Mouse (Mus musculus) hindbrain, embryonic 16.5 days (tissue): ENCODE results near the gene Ptger4. TPM values are rescaled to one million over a fixed set of nuclear protein-coding genes. Genes with fewer than 3 reads are reported as not detected.
A peak's percentile ranks its signal among the peaks of the same experiment; 100 is the strongest.

Source experiments
- ATAC-seq: fragments of 200-750 bp; cut with Nextera tagmentation; 2 replicates; pipeline ENCODE4 v1.8.0; 2017; ENCODE audit warnings: moderate TSS enrichment, moderate library complexity
- H3K27ac ChIP-seq: fragments of 300-500 bp; sonication (generic); 2 replicates; pipeline ENCODE4 v1.5.1; 2014; ENCODE audit warnings: low read depth, mild to moderate bottlenecking, control low read depth, low read length, moderate library complexity
- H3K27me3 ChIP-seq: fragments of 300-500 bp; sonication (generic); replicated peaks from 2 replicates; pipeline ENCODE4 v1.6.1; 2014; ENCODE audit warnings: low read length; ENCODE audit not compliant: control insufficient read depth, insufficient read depth
- H3K36me3 ChIP-seq: fragments of 300-500 bp; sonication (generic); 2 replicates; pipeline ENCODE4 v1.6.1; 2014; ENCODE audit warnings: mild to moderate bottlenecking, low read length, moderate library complexity, mixed read lengths; ENCODE audit not compliant: control insufficient read depth, insufficient read depth
- H3K4me1 ChIP-seq: fragments of 300-500 bp; sonication (generic); 2 replicates; pipeline ENCODE4 v1.6.1; 2014; ENCODE audit warnings: low read depth, low read length; ENCODE audit not compliant: control insufficient read depth, insufficient read depth
- H3K4me2 ChIP-seq: fragments of 300-500 bp; sonication (generic); 2 replicates; pipeline ENCODE4 v1.6.1; 2014; ENCODE audit warnings: mild to moderate bottlenecking, low read length, control low read depth, moderate library complexity
- H3K4me3 ChIP-seq: fragments of 300-500 bp; sonication (generic); 2 replicates; pipeline ENCODE4 v1.5.1; 2014; ENCODE audit warnings: mild to moderate bottlenecking, low read length, control low read depth, moderate library complexity
- H3K9ac ChIP-seq: fragments of 300-500 bp; sonication (generic); 2 replicates; pipeline ENCODE4 v1.6.1; 2014; ENCODE audit warnings: low read depth, mild to moderate bottlenecking, control low read depth, low read length, moderate library complexity
- H3K9me3 ChIP-seq: fragments of 300-500 bp; sonication (generic); 2 replicates; pipeline ENCODE4 v1.6.1; 2014; ENCODE audit warnings: mild to moderate bottlenecking, low read length, moderate library complexity; ENCODE audit not compliant: control insufficient read depth
- WGBS: fragments of 180-500 bp; shearing (Covaris S2); extraction: QIAGEN DNeasy Blood & Tissue Kit; methylation state at CpG from one replicate; pipeline ENCODE4 v1.1.7; 2014; 5-methylcytosine and 5-hydroxymethylcytosine counted together
- polyA plus RNA-seq: library from polyadenylated mRNA; unstranded; fragments of >200 nt; fragmentation: Nextera tagmentation; extraction: Ambion mirVana; gene quantifications from 2 replicates; pipeline ENCODE4 v1.2.1, GENCODE M21; 2015

Gene Ptger4
- polyA plus RNA-seq, 1 experiment from 2014 or later, result 3.9 TPM

DNA sequence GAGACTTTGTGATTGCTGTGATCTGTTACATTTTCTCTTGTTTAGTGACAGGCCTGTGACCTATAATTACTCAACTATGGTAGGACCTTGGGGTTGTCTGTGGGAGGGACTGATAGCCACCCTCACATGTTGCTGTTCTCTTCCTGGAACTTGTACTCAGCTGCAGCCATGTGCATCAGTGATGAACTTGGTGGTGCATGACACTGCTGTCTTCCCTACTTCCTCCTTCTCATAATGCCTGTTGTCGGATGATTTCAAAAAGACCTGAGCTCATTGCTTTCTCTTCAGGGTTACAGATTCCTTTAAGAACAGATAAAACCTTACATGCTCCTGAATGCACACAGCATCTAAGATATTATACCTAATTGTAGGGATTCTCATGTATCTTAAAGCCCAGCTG lies 56.0 kb downstream of the Ptger4 start:
- Histone ChIP-seq H3K4me1 (peaks cover 19% of the 10 kb centered on the region), H3K27ac (no peak overlapping the region), H3K4me3 (no peak overlapping the region), H3K9me3 (no peaks in the 10 kb centered on the region), H3K9ac (no peak overlapping the region), H3K27me3 (no peaks in the 10 kb centered on the region), H3K4me2 (no peak overlapping the region), H3K36me3 (peaks cover 3% of the 10 kb centered on the region; the same call in 1 of the 2 replicates)
- ATAC-seq, result no peak
- WGBS, result 89% methylated on average over 1 of the region's 1 CpGs

DNA sequence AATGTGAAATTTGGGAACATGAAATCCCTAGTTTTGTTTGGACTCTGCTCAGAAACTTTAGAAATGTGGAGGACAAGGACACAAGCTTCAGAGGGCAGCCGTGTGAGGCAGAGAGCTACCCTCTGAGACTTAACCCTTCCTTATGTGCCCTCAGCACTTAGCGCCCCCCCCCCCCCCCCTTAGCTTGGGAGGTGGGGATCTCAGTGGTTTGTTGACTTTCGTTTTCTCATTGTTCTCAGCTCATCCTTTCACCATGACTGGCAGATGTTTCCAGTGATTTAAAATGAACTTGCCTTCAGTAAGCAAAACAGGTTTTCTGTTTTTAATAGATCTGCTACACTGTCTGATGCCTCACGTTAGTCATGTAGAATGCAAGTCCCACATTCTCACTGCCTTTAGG lies 56.9 kb downstream of the Ptger4 start:
- Histone ChIP-seq H3K9ac (no peak overlapping the region), H3K27ac (no peak overlapping the region), H3K27me3 (no peaks in the 10 kb centered on the region), H3K4me3 (no peak overlapping the region), H3K36me3 (peaks cover 3% of the 10 kb centered on the region; the same call in 1 of the 2 replicates), H3K9me3 (no peaks in the 10 kb centered on the region), H3K4me2 (no peak overlapping the region), H3K4me1 (peaks cover 19% of the 10 kb centered on the region)
- WGBS, result 57% methylated on average over 4 of the region's 4 CpGs
- ATAC-seq, result no peak

DNA sequence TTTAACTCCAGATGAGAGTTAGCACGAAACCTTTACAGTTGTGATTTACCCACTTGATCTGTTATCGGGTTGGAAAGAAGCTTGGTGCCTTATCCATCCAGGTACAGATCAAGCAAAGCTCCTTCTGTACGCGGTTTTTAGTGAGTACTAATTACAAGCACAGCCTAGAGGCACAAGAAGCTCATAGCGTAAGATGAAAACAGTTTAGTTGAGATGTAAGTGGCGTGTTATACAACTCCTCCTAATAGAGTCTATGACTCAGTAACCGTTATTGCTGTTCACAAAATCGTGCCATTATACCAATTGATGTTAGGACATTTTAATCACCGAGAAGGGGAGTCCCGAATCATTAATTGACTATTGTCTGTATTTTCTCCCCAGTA lies 57.7 kb downstream of the Ptger4 start:
- peak; percentile 9; the same call in 1 of the 2 replicates for ATAC-seq
- Histone ChIP-seq H3K27me3 (no peaks in the 10 kb centered on the region), H3K4me2 (peak overlapping the region; percentile 79), H3K4me3 (peak overlapping the region; percentile 98), H3K36me3 (peaks cover 3% of the 10 kb centered on the region; the same call in 1 of the 2 replicates), H3K9me3 (no peaks in the 10 kb centered on the region), H3K27ac (peak overlapping the region; percentile 86; the same call in 1 of the 2 replicates), H3K4me1 (peaks cover 19% of the 10 kb centered on the region), H3K9ac (peak overlapping the region; percentile 86)
- WGBS, result 35% methylated on average over 10 of the region's 10 CpGs

DNA sequence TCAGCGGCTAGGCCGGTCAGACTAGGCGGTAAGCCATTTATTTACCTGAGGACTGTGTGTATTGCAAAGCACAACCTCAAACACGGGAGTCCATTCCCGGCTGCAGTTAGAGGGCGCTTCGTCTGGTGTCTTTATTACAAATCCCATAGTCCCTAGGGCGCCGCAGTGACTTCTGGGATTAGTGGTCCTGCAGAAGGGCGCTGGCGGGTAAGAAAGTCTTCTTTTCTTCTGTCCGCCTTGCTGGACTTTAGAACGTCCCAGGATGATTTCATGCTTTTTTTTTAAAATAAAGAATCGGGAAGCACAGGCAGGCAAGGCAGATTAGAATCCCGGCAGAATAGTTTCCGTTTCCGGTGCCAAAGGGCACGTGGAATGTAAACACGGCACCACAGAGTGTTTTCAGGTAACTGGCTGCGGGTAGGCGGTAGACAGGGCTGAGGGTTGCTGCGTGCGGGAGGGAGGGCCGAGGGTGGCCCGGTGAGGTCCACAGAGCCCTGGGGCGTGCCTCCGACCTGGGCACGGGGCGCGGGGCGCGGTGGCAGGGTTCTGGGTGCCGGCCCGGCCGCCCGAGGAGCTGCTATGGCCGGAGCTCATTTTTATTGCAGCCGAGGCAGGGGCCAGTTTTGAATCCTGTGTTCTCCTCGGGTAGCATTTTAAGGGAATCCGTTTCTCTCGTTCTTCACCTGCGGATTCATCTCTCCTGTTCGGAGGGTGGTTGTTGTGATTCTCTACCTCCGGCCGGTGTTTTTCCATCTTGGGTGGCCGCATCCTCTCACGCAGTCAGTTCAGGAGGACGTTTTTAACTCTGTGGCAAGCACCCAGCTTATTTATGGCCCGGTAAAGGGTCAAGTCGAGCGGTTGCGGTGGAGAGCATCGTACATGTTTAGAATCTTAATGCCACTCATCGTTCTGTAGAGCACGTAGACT lies 58.4 kb downstream of the Ptger4 start, which contains the start of gene Ttc33:
Ttc33 (plus strand) TSS at position 160 of the 927 bp plus-strand sequence.
- Histone ChIP-seq H3K36me3 (peaks cover 3% of the 10 kb centered on the region; the same call in 1 of the 2 replicates), H3K9ac (peak within 1 kb of the TSS; percentile 86), H3K27me3 (no peaks in the 10 kb centered on the region), H3K4me1 (peaks cover 19% of the 10 kb centered on the region), H3K27ac (peak within 1 kb of the TSS; percentile 86), H3K4me3 (peak within 1 kb of the TSS; percentile 98), H3K4me2 (peak within 1 kb of the TSS; percentile 79), H3K9me3 (no peaks in the 10 kb centered on the region)
- WGBS, result under 1% methylated on average over 48 of the region's 55 CpGs
- ATAC-seq, result peak; percentile 93

DNA sequence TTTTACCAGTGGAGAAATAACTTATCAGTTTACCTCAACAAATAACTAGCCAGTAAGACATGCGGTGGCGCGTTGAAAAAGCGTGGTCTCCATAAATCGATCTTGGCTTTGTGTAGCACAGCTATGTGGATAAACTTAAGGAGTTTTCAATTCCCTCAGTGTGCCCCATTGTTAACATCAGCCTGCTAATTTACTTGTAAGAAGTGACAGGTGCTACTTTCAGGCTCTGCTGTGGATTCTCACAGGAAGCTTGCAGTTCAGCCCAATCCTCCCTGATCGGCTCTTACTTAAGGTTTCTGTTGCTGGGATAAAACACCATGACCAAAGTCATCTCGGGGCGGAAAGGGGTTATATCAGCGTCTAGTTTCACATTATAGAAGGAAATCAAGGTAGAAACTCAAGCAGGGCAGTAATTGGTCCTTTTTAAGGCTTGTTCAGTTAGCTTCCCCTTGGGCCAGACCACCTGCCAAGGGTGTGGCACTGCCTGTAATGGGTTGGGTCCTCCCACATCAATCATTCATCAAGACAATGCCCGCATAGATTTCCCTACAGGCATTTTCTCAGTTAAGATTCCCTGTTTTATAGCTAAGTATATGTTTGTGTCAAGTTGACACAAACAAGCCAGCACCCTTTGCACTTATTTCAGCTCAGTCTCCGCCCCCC lies 59.2 kb downstream of the Ptger4 start:
- H3K4me3 ChIP-seq, result peak overlapping the region; percentile 98
- H3K27me3 ChIP-seq, result no peaks in the 10 kb centered on the region
- WGBS, result 43% methylated on average over 11 of the region's 11 CpGs
- H3K9ac ChIP-seq, result peak overlapping the region; percentile 86
- H3K27ac ChIP-seq, result peak overlapping the region; percentile 86
- H3K36me3 ChIP-seq, result no peaks in the 10 kb centered on the region
- peak overlapping the region; percentile 79 for H3K4me2 ChIP-seq
- peaks cover 19% of the 10 kb centered on the region for H3K4me1 ChIP-seq
- no peaks in the 10 kb centered on the region for H3K9me3 ChIP-seq
- ATAC-seq, result peak; percentile 67

DNA sequence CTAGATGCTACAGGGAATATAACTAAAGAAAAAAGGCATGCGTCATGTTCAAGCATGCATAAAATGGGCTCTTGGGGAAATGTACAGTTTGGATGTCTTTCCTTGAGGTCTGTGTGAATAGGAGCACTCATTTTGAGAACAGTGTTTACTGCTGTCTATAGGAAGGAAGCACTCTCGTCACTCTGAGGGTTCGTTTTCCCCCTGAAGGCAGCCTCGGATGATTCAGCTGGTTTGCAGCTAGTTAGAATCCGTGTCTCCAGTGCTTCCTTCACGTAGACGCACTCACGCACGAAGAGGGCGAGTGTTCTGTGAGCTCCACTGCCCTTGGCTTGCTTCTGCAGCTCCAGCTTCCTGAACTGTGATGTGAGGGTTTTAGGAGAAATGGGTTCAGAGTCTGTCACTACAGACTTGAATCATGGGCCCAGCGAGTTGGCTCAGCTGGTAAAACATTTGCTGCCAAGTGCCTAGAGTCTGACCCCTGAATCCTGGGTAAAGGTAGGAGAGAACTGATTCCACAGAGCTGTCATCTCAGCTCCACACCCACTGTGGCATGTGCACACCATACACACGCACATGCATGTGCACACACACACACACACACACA lies 70.7 kb downstream of the Ptger4 start:
- no peak overlapping the region for H3K27ac ChIP-seq
- 93% methylated on average over 12 of the region's 12 CpGs for WGBS
- H3K4me2 ChIP-seq, result no peak overlapping the region
- no peak overlapping the region for H3K9ac ChIP-seq
- H3K4me1 ChIP-seq, result no peaks in the 10 kb centered on the region
- no peak overlapping the region for H3K4me3 ChIP-seq
- no peaks in the 10 kb centered on the region for H3K27me3 ChIP-seq
- no peak for ATAC-seq
- peaks cover 27% of the 10 kb centered on the region for H3K36me3 ChIP-seq
- no peaks in the 10 kb centered on the region for H3K9me3 ChIP-seq

DNA sequence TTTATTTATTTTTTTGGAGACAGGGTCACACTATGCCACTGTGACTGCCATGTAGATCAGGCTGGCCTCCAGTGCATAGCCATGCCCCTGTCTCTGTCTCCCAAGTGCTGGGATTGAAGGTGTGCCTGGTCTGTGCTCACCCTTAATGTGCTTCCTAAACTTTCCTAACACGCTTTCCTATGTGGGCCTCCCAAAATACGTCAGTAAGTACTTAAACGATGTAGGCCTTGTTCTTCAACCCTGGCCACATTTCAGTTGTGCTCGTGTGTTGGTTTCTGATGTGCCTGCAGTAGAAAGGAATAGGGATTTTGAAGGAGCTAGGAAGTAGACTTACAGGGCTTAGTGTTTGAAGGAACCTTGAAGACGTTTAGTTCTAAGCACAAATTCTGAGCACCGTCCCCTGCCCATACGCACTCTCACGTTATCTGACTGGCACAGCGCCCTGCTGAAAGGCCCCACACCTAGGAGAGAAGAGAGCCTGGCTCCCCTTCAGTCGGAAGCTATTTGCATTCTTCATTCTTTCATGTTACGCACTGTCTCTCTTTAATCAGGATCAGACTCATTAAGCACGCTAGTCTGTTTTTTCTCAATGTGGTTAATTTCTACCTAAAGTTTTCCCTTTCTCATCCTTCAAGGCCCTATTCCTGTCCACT lies 78.7 kb downstream of the Ptger4 start:
- H3K9ac ChIP-seq, result no peak overlapping the region
- no peak overlapping the region for H3K4me2 ChIP-seq
- ATAC-seq, result no peak
- no peak overlapping the region for H3K4me3 ChIP-seq
- H3K36me3 ChIP-seq, result peaks cover 21% of the 10 kb centered on the region
- no peak overlapping the region for H3K27ac ChIP-seq
- H3K27me3 ChIP-seq, result no peaks in the 10 kb centered on the region
- no peaks in the 10 kb centered on the region for H3K4me1 ChIP-seq
- 84% methylated on average over 12 of the region's 12 CpGs for WGBS
- no peaks in the 10 kb centered on the region for H3K9me3 ChIP-seq

DNA sequence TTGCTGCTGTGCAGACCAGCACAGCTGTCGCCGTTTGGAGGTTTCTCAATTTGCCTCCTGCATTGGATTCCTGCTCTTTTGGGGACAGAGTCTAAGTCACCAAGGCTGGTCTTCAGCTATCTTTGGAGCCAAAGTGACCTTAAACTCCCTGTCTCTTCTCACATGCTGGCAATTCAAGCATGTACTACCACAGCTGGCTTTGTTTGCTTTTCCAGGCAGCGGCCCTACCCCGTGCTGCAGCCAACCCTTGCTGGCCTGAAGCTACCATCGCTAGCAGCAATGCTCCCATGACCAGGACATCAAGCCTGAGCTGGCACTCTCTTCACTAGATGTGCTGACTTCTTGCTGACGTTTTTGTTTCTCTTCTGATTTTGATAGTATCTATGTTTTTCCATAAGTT lies 85.2 kb downstream of the Ptger4 start:
- 79% methylated on average over 6 of the region's 6 CpGs for WGBS
- Histone ChIP-seq H3K9ac (no peak overlapping the region), H3K4me2 (no peak overlapping the region), H3K4me3 (no peak overlapping the region), H3K27ac (no peak overlapping the region), H3K9me3 (no peaks in the 10 kb centered on the region), H3K36me3 (0 out of 2 replicates have a peak, but pooled peaks cover 3% of the 10 kb centered on the region), H3K4me1 (peaks cover 4% of the 10 kb centered on the region), H3K27me3 (no peaks in the 10 kb centered on the region)
- no peak for ATAC-seq
